Mouse (Mus musculus) hematopoietic multipotent progenitor cell, adult 10-12 weeks (in vitro differentiated cells): ENCODE measurements around the gene Tnfaip8l1. TPM values are rescaled to one million over a fixed set of nuclear protein-coding genes. Genes with fewer than 3 reads are reported as not detected.

Experiments
- polyA plus RNA-seq: library from polyadenylated mRNA; stranded (reverse); fragments of >175 nt; gene quantifications from 2 replicates; pipeline ENCODE4 v1.2.3, GENCODE M21; 2012; ENCODE audit warnings: low replicate concordance

The Tnfaip8l1 gene
- polyA plus RNA-seq: 3.4 and 4.4 TPM in 2 replicates

GRCm38 (mm10) chr17:56162231-56162774 is at the start of gene Tnfaip8l1:
Gene Tnfaip8l1, plus strand, starts transcription at chr17:56162477.

GRCm38 (mm10) chr17:56117251-56117710 is 45.0 kb upstream of the Tnfaip8l1 start, which contains the start of gene Plin5:
Gene Plin5, minus strand, starts transcription at chr17:56117596.

GRCm38 (mm10) chr17:56121826-56122225 is 40.5 kb upstream of the Tnfaip8l1 start, which contains the start of gene Lrg1:
Gene Lrg1, minus strand, starts transcription at chr17:56122001.

GRCm38 (mm10) chr17:56139858-56140595 is 22.2 kb upstream of the Tnfaip8l1 start, which contains the start of gene Sema6b:
Gene Sema6b, minus strand, starts transcription at chr17:56140343.

GRCm38 (mm10) chr17:56183658-56184103 is 21.4 kb downstream of the Tnfaip8l1 start, which contains the start of gene Mydgf:
Gene Mydgf, minus strand, starts transcription at chr17:56183920.

GRCm38 (mm10) chr17:56218377-56219191 is 56.3 kb downstream of the Tnfaip8l1 start, which contains the start of gene Dpp9:
Gene Dpp9, minus strand, starts transcription at chr17:56218905.

Other genes with a start within 250 kb of the Tnfaip8l1 start
- gene Zfp119b, start 213.0 kb upstream of the Tnfaip8l1 start, polyA plus RNA-seq: 0.41 and 0.72 TPM in 2 replicates
- gene Ebi3, start 209.8 kb upstream of the Tnfaip8l1 start, polyA plus RNA-seq: 52.3 and 96.9 TPM in 2 replicates
- 20.3 and 42.1 TPM in 2 replicates for gene Yju2, start 203.4 kb upstream of the Tnfaip8l1 start, polyA plus RNA-seq
- gene Shd, start 192.0 kb upstream of the Tnfaip8l1 start, polyA plus RNA-seq: 0.58 and 0.65 TPM in 2 replicates
- not detected in 2 replicates for gene Fsd1, start 176.0 kb upstream of the Tnfaip8l1 start, polyA plus RNA-seq
- 1.2 and 1.3 TPM in 2 replicates for gene Stap2, start 156.9 kb upstream of the Tnfaip8l1 start, polyA plus RNA-seq
- 88.2 and 117 TPM in 2 replicates for gene Mpnd, start 156.8 kb upstream of the Tnfaip8l1 start, polyA plus RNA-seq
- 89.2 and 144 TPM in 2 replicates for gene Sh3gl1, start 125.8 kb upstream of the Tnfaip8l1 start, polyA plus RNA-seq
- gene Chaf1a, start 122.0 kb upstream of the Tnfaip8l1 start, polyA plus RNA-seq: 6.0 and 15.6 TPM in 2 replicates
- gene Ubxn6, start 87.4 kb upstream of the Tnfaip8l1 start, polyA plus RNA-seq: 73.8 and 75.4 TPM in 2 replicates
- 101 and 241 TPM in 2 replicates for gene Hdgfl2, start 82.8 kb upstream of the Tnfaip8l1 start, polyA plus RNA-seq
- not detected in 2 replicates for gene Plin4, start 52.7 kb upstream of the Tnfaip8l1 start, polyA plus RNA-seq
- 0.72 TPM in 1 of 2 replicates, not detected in the other for gene Plin5, start 44.9 kb upstream of the Tnfaip8l1 start, polyA plus RNA-seq
- 23.7 and 144 TPM in 2 replicates for gene Lrg1, start 40.5 kb upstream of the Tnfaip8l1 start, polyA plus RNA-seq
- gene Sema6b, start 22.1 kb upstream of the Tnfaip8l1 start, polyA plus RNA-seq: 4.6 and 13.7 TPM in 2 replicates
- gene Mydgf, start 21.4 kb downstream of the Tnfaip8l1 start, polyA plus RNA-seq: 15.4 and 25.6 TPM in 2 replicates
- gene Dpp9, start 56.4 kb downstream of the Tnfaip8l1 start, polyA plus RNA-seq: 60.0 and 65.5 TPM in 2 replicates
- 24.9 and 29.9 TPM in 2 replicates for gene Fem1a, start 94.3 kb downstream of the Tnfaip8l1 start, polyA plus RNA-seq
- gene Ticam1, start 114.3 kb downstream of the Tnfaip8l1 start, polyA plus RNA-seq: 21.1 and 36.0 TPM in 2 replicates
- gene Plin3, start 130.4 kb downstream of the Tnfaip8l1 start, polyA plus RNA-seq: 13.8 and 19.1 TPM in 2 replicates
- not detected in 2 replicates for gene Arrdc5, start 137.8 kb downstream of the Tnfaip8l1 start, polyA plus RNA-seq
- 11.8 and 22.9 TPM in 2 replicates for gene Uhrf1, start 140.8 kb downstream of the Tnfaip8l1 start, polyA plus RNA-seq
- 44.0 and 67.2 TPM in 2 replicates for gene Kdm4b, start 163.6 kb downstream of the Tnfaip8l1 start, polyA plus RNA-seq